Mouse (Mus musculus): ENCODE measurements around the gene Hspb6.
A peak's percentile ranks its signal among the peaks of the same experiment; 100 is the strongest.

Hspb6 gene

DNA sequence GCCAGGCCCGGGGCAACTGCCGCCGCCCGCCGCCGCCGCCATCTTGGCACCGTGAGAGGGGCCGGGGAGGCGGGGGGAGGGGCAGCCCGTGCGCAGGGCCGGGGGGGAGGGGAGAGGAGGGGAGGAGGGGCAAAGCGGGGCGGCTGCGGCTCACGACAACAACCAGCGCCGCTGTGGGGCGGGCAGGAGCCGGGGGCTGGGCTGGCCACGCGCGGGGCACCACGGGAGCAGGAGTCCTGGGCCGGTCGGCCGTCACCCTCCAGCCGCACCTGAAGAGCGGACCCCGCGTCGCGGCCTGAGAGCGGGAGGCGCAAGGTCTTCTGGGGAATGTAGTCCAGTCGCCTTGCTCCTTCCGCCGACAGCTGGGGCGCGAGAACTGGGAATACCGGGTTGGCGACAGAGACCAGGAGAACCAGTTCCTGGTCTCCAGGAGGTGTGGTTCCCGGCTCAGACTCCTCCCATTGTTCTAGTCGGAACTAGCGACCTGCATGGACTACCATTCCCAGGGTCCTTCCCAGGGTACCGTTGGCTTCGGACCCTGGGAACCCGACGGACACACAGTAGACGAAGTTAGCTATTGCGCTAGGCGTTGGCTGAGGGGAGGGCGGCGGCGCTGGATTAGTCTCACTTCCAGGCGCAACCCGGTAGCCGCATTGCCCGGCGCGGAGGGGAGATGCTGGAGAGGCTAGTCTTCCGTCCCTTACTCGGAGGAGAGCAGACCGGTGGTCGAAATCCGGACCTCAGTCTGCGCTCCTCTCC, 36.9 kb downstream of the Hspb6 start, which contains the start of gene Kmt2b:
Kmt2b (minus strand) TSS at position 51 of the 759 bp plus-strand sequence.
- DNase-seq = peak; percentile 95 to 97

- DNase-seq = peak; percentile 92 to 96
These were observed 37.7 kb downstream of the Hspb6 start for GRCm38 (mm10) chr7:30589435-30590301.

GRCm38 (mm10) chr7:30590927-30591604, 39.1 kb downstream of the Hspb6 start:
- DNase-seq = no peak

DNA sequence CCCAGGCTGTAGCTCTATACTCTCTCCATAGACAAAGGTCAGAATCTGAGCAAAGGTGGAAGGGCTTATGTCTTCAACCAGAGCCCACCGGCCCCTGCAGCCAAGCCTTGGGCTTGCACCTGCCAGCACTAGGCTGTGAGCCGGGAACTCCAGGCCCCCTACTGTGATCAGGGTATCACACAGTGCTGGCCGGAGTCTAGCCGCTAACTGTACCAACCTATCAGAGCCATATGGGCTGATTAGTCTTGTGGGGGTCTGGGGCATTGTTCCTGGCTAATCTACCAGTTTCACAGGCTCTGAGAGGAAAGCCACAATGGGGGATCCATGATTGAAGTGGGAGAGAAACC, 39.6 kb downstream of the Hspb6 start:
- no peak for DNase-seq

DNA sequence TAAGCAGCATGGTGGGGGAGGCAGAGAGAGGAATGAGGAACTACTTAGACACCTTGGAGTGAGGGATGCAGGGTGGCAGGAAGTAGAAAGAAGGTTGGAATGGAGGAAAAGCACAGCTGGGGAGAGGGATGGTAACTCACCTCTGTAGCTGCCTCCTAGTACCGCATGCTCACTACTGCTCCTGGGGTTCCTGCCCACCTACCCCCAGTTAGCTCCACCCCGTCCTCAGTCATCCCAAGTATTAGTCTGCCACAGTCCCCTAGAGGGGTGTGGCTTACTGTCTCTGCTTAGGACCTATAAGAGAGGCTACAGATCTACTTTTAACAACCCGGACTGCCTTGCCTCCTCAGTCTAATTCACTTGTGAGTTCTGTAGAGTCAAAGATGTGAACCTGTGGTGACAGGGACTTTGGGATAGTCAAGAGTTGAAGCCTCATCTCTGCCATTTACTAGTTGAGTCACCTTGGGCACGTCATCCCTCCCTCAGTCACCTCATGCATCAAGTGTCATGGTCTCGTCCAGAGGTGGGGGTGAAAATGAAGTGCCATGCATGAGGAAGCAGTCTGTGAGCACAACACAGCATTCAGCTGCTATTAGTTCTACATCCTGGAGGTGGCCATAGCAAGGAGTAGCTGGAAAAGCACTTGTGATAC, 40.9 kb downstream of the Hspb6 start:
- no peak for DNase-seq

- peak in 1 of 2 experiments; percentile 4 for DNase-seq
These were observed 41.9 kb downstream of the Hspb6 start for GRCm38 (mm10) chr7:30593579-30594509.

- DNase-seq = no peak
These were observed 42.6 kb downstream of the Hspb6 start for GRCm38 (mm10) chr7:30594510-30595024.

GRCm38 (mm10) chr7:30596093-30596492, 44.1 kb downstream of the Hspb6 start:
- DNase-seq = no peak

DNA sequence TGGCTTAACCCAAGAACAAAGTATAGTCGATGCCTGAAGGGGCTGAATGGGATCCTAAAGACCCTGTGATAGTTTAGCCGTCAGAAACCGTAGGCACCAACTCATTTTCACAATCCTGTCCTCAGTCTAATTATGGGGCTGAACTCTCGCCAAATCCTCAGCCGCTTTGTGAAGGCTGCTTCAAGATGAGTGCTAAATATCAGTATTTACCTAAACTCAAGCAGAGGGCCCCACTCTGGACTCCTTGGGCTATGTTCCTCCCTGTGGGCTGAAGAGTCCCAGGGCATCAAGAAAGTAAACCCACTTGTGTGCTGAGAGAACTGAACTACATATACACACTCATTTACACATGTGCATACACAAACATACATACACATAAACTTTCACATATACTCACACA, 44.8 kb downstream of the Hspb6 start:
- DNase-seq = no peak

DNA sequence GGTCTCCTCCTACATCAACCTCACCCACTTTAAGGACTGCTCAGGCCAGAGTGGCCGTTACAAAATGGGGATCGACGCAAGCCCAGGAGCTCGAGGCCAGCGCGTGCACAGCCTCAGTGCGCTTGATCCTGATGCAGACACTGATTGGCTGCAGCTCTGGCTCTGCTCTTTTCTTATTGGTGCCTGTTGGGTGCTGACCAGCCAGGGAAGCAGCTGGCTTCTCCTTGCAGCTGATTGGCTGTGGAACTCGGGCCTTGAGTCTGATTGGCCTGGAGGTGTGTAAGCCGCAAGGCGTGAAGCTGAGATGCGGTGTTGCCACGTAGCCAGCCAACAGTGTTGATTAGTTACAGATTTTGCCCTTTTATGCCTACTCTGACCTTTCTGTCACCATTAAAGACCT, 46.8 kb downstream of the Hspb6 start, which contains the start of gene Zbtb32:
Zbtb32 (minus strand) TSS at position 124 of the 400 bp plus-strand sequence.
- DNase-seq = no peak

GRCm38 (mm10) chr7:30599933-30600353, 48.0 kb downstream of the Hspb6 start:
- peak; percentile 98 for DNase-seq

DNA sequence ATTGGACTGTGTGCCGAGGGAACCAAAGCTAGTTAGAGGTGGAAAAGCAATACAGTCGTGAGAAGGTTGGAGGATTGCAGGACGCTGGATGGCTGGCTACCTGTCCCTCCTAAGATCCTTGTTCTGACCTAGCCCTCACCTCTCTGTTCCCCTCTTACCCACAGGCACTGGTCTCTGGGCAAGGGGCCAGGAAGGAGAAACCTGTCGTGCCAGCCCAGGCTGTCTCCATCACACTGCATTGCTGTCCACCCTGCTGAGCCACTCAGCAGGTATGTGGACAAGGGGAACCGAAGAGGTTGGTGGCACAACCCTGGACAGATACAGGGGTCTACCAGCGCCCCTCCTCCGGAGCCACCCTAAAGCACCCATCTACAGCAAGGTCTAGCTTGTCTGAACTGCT, 48.7 kb downstream of the Hspb6 start:
- DNase-seq = peak; percentile 46 to 50

GRCm38 (mm10) chr7:30602583-30602982, 50.6 kb downstream of the Hspb6 start:
- DNase-seq = no peak

- no peak for DNase-seq
These were observed 52.4 kb downstream of the Hspb6 start for GRCm38 (mm10) chr7:30604424-30604823.

- DNase-seq = no peak
These were observed 53.0 kb downstream of the Hspb6 start for GRCm38 (mm10) chr7:30604944-30605343.

Data from cerebellum, postnatal 14 days (tissue).